Mouse (Mus musculus) cerebellum, adult 2 months (tissue): Measurements from ENCODE around the gene Pnpo.

Experiments used
- CTCF ChIP-seq: fragments of 200-500 bp; IDR thresholded peaks from 2 replicates; pipeline ENCODE4 v1.5.1; 2011; ENCODE audit warnings: low read depth, mild to moderate bottlenecking, control low read depth, low read length, moderate library complexity, borderline replicate concordance; ENCODE audit not compliant: insufficient read depth
- POLR2A ChIP-seq: fragments of 200-500 bp; IDR thresholded peaks from 2 replicates; pipeline ENCODE4 v1.6.1; 2011; ENCODE audit warnings: low read length, control low read depth, borderline replicate concordance; ENCODE audit not compliant: insufficient read depth

GRCm38 (mm10) chr11:96970341-96970740 lies 26.6 kb upstream of the Pnpo start:
- TF ChIP-seq POLR2A (no peak), CTCF (no peak)
